Comparison of ENCODE assay signal across 9 mouse cellular contexts in the genomic region with DNA sequence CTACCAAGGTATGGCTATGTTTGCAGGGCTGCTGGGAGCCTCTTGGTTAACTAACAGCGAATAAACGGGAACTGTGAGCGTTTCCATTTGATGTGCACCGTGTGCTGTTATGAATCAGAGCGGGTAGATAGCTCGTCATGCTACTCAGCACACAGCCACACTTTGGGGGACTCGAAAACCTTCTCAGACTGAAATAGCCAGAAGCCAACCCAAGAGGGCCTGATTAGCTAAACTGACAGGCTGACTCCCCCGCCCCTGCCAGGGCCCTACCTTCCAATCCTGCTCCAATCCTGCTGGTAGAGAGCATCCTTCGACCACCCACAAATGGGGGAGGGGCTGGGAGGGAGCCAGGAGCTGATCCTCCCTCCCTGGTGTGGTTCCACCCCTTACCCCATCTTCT. TPM values are rescaled to one million over a fixed set of nuclear protein-coding genes. Genes with fewer than 3 reads are reported as not detected.
DNase-seq lines count a peak whose midpoint lies in the region; ATAC-seq and TF ChIP-seq lines count a peak whose summit lies in the region.
"Had no signal": no experiment of that assay in that cellular context is flagged by ENCODE, and none has a peak within 500 bp of the region (broad histone marks: within the 10 kb centered on the region; RNA-seq: fewer than 3 reads in every experiment).

No protein-coding gene starts in this region.

- ATAC-seq in neural tube, embryonic 12.5 days (ENCODE audit: low FRiP score, low read depth), result no peak

- peak overlapping the region; percentile 1; the same call in 1 of the 2 replicates for H3K4me2 ChIP-seq in neural tube, embryonic 12.5 days (replicated peaks)

- no peak overlapping the region for H3K27ac ChIP-seq in neural tube, embryonic 12.5 days
- peak overlapping the region; percentile 69 for H3K27ac ChIP-seq in left cerebral cortex, adult 2 months

- peaks cover 17% of the 10 kb centered on the region for H3K4me1 ChIP-seq in neural tube, embryonic 12.5 days

- peaks cover 11% of the 10 kb centered on the region; the same call in 1 of the 2 replicates for H3K27me3 ChIP-seq in neural tube, embryonic 12.5 days (replicated peaks)

- intact Hi-C loops in left cerebral cortex, adult 2 months (cut with DNase I), result loop anchor here (2.0 kb wide), 1 partner anchor 79 kb away; no protein-coding TSS in a partner anchor

- H3K36me3 ChIP-seq in neural tube, embryonic 12.5 days, result no peaks in the 10 kb centered on the region

- DNase-seq in adrenal gland, postnatal 14 days, result peak; percentile 13
- DNase-seq in adrenal gland, adult 18-20 months (ENCODE audit: low spot score in 2 of 2), result no peak
- no peak for DNase-seq in neural tube, embryonic 10.5 days (ENCODE audit: extremely low spot score, low spot score)
- peak; percentile 41 to 47 for DNase-seq in left cerebral cortex, adult 2 months (ENCODE audit: extremely low spot score in 1 of 2, low spot score in 2 of 2)
- no peak for DNase-seq in urinary bladder, postnatal 4 days (ENCODE audit: low spot score in 2 of 2)
- no peak for DNase-seq in cerebellum, adult 8-10 months
- DNase-seq in spleen, postnatal 14 days (ENCODE audit: low spot score in 2 of 2), result no peak
- DNase-seq: adrenal gland, adult 8-10 months had no signal

- 3% methylated on average over 9 of the region's 9 CpGs for WGBS in neural tube, embryonic 12.5 days

- no peaks in the 10 kb centered on the region for H3K9me3 ChIP-seq in neural tube, embryonic 12.5 days

- no peak overlapping the region for H3K4me3 ChIP-seq in neural tube, embryonic 12.5 days
- peak overlapping the region; percentile 40 for H3K4me3 ChIP-seq in left cerebral cortex, adult 2 months

- H3K9ac ChIP-seq in neural tube, embryonic 12.5 days, result no peak overlapping the region

- no peak for TF ChIP-seq CTCF in left cerebral cortex, adult 2 months (IDR thresholded peaks at IDR 0.05)

RNA-seq across cellular contexts. Expression of gene Syt17, which starts 4.7 kb away (rescaled TPM):
- total RNA-seq in adrenal gland, postnatal 14 days (2021), result 7.2 and 9.4 TPM in 2 replicates
- 1 to 10 TPM; 5.3 to 7.2 TPM for total RNA-seq in adrenal gland, adult 18-20 months (2021)
- 7.2 and 8.2 TPM in 2 replicates for polyA plus RNA-seq in neural tube, embryonic 12.5 days (2016; fragmentation: Nextera tagmentation; extraction: Ambion mirVana)
- total RNA-seq in left cerebral cortex, adult 2 months (2021), result 10 to 100 TPM; 59.2 to 63.5 TPM

RNA-seq across cellular contexts. Expression of gene Itpripl2, which starts 48.4 kb away (rescaled TPM):
- 16.6 and 18.3 TPM in 2 replicates for total RNA-seq in adrenal gland, postnatal 14 days (2021)
- 10 to 100 TPM; 13.2 to 14.3 TPM for total RNA-seq in adrenal gland, adult 18-20 months (2021)
- polyA plus RNA-seq in neural tube, embryonic 12.5 days (2016; fragmentation: Nextera tagmentation; extraction: Ambion mirVana), result 2.0 and 2.4 TPM in 2 replicates
- total RNA-seq in left cerebral cortex, adult 2 months (2021), result 1 to 10 TPM; 3.2 to 4.1 TPM

Comparison
In these comparisons a context has a peak if more than half of its experiments do, and no peak if none do; other contexts are left out.
1. DNase-seq: peak in adrenal gland, postnatal 14 days (single experiment) and left cerebral cortex, adult 2 months (2 of 2); none in adrenal gland, adult 18-20 months (0 of 2), neural tube, embryonic 10.5 days (single experiment), urinary bladder, postnatal 4 days (0 of 2), cerebellum, adult 8-10 months (single experiment) and spleen, postnatal 14 days (0 of 2).